Mouse (Mus musculus) kidney, postnatal 10 days (tissue): ENCODE results near the gene Akp3.

Experiments used
- DNase-seq: peaks from one replicate; pipeline ENCODE4 v3.0.0; 2021; ENCODE audit warnings: mixed read lengths

Akp3 gene

GRCm38 (mm10) chr1:87124673-87125072 is at the start of gene Akp3:
Akp3 (plus strand) TSS chr1:87124973.
- DNase-seq: no peak

- no peak for DNase-seq
These were observed 38.6 kb upstream of the Akp3 start for GRCm38 (mm10) chr1:87086196-87086595.

- DNase-seq: no peak
These were observed 37.8 kb upstream of the Akp3 start for GRCm38 (mm10) chr1:87086964-87087363.

- no peak for DNase-seq
These were observed 35.5 kb upstream of the Akp3 start for GRCm38 (mm10) chr1:87089251-87089650.

DNA sequence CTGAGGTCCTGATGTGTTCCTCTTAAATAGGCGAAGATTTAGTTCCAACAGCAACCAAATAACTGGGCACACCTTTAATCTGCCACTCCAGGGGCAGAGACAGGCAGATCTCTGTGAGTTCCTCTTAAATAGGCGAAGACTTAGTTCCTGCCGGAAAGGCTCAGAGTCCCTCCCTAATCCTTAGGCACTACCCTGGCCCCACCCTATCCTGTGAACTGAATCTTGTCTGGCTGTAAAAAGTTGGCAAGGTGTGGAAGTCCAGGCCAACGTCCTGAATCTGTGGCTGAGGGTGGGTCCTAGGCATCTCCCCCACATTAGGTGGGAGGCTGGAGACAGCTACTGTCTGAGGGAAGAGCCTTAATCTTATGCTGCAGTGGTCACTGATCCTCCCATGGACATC is 34.9 kb upstream of the Akp3 start, which contains the start of gene Alppl2:
Gene Alppl2, minus strand, starts transcription at position 101 of the 400 bp plus-strand sequence.
- no peak for DNase-seq

- DNase-seq: no peak
These were observed 29.1 kb upstream of the Akp3 start for GRCm38 (mm10) chr1:87095642-87096041.

GRCm38 (mm10) chr1:87098358-87098975 is 26.3 kb upstream of the Akp3 start:
- DNase-seq: peak; percentile 82

DNA sequence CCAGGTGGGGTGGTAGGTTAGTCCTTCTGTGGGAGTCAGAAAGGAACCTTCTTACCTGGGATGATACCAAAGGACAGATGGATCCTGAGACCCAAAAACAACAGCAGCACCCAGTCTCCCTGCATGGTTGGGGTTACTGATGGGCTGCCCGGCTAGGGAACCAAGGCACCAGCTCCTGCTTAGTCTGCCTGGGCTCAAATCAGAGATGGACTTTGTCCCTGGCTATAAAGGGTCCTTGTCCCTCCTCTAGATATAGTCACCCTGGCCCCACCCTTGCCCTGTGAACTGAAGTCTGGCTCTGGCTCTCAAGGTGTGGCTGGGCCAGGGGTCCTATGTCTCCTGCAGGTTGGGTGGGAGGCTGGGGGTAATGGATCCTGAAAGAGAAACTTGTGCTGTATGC is 23.4 kb upstream of the Akp3 start, which contains the start of gene Alpi:
Gene Alpi, minus strand, starts transcription at position 196 of the 400 bp plus-strand sequence.
- no peak for DNase-seq

GRCm38 (mm10) chr1:87102114-87102513 is 22.7 kb upstream of the Akp3 start:
- DNase-seq: no peak

DNA sequence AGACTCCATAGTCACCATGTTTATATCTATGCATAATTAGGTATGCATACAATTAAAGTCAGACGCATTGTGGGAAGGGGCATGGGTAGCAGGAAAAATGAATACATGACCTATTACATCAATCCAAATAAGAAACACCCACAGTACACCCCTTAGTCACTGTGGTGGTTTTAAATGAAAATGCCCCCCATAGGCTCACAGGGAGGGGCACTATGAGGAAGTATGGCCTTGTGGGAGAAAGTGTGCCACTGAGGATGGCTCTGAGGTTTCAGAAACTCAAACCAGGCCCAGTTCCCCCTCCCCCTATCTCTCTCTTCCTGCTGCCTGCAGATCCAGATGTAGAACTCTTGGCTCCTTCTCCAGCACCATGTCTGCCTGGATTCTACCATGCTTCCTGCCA is 20.8 kb upstream of the Akp3 start:
- no peak for DNase-seq

- no peak for DNase-seq
These were observed 18.2 kb upstream of the Akp3 start for GRCm38 (mm10) chr1:87106536-87106935.

- no peak for DNase-seq
These were observed 16.2 kb upstream of the Akp3 start for GRCm38 (mm10) chr1:87108564-87108963.

DNA sequence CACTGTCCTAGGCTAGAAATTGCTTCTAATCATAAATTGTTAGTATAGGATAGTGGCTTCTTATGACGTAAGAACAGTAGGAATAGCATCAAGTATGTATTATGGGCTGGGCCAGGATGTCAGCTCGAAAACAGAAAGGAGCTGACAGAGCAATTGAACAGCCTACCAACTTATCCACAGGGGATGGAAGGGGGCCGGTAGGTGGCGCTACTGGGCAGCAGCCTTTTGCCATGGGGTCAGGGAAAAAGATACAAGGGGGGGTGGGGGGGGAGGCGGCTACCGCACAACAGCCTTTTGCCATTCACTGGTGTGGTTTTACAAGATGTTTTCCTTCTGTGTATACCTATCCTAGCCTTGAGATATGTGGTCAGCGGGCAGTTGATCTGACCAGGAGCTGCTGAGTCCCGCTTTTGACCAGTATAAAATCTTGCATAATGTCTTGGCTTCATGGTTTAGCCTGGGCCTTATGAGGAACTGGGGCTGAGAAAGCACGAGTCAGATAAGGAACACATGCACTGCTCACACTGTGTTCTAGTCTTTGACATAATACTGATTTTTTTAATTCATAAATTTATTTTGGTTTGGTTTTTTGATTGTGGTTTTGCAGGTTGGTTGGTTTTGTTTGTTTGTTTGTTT is 12.9 kb upstream of the Akp3 start:
- peak; percentile 51 for DNase-seq

DNA sequence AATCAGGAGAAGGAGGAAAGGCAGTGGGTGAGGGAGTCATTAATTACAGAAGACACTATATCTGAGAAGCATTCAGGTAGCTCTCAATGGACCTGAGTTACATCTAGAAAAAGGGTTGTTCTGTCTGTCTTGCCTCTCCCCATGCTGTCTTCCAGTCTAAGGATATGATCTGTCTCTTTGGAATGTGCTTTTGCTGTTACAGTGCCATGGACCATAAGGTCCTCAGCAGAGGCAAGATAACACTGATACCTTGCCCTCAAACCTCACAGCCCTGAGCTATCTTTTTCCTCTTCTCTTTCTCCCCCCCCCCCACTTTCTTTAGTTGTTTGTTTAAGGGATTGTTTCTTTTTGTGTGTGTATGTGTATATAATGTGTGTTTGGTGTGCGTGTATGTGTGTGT is 10.0 kb upstream of the Akp3 start:
- no peak for DNase-seq

DNA sequence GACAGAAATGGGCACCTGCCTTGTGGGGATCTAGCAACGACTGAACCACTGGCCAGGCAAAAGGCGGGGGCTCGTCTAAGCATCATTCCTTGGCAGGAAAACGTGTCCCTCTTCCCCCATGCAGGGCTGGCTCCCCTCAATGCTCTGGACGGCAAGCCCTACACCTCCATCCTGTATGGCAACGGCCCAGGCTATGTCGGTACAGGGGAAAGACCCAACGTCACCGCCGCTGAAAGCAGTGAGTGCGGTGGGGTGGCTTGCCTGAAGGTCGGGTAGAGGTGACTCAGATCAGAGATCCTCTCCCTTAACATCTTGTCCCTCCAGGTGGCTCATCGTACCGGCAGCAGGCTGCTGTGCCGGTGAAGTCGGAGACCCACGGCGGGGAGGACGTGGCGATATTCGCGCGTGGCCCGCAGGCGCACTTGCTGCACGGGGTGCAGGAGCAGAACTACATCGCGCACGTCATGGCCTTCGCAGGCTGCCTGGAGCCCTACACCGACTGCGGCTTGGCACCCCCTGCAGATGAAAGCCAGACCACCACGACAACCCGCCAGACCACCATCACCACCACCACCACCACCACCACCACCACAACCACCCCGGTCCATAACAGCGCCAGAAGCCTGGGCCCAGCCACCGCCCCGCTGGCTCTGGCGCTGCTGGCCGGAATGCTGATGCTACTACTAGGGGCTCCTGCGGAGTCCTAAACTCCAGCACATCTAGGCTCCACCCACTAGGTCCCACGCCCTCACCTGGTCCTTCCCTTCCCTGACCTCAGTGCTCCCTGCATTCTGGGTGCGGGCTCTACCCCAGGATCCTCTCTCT is 2.6 kb downstream of the Akp3 start:
- DNase-seq: peak; percentile 28

DNA sequence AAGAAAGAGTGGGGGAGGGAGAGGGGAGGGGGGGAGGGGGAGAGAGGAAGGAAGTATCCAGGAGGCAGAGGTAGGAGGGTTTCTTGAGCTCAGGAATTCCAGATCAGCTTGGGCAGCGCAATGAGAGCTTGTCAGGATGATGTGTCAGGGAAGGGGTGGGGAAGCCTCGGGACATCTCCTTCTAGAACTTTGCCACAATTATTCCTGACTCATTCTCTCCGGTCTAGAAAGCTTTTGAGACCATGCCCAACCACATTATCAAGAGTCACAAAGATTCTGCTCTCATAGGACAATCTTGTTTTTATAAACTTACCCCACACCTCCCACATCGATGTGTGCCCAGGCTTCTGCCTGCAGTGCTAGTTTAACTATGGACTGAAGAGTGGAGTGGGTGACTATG is 7.0 kb downstream of the Akp3 start:
- no peak for DNase-seq

- DNase-seq: no peak
These were observed 16.8 kb downstream of the Akp3 start for GRCm38 (mm10) chr1:87141550-87141949.

GRCm38 (mm10) chr1:87142456-87142855 is 17.7 kb downstream of the Akp3 start:
- no peak for DNase-seq

DNA sequence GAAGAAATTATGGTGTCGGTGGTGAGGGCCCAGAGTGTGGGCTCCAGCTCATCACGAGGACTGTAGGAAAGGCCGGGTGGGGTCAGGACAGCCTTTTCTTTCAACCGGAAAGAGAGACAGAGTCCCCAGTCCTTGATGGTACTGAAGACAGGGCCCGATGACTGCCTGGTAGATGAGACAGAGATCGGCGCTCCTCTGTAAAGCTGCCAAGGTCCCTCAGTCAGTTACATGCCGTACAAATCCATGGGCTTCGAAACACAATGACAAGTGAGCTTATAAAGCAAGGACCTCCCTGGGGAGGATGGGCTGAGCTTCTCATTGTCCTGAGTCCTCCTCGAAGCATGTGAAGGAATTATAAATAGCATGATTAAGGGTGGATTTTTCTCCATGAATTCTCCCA is 18.4 kb downstream of the Akp3 start:
- DNase-seq: no peak

GRCm38 (mm10) chr1:87149422-87149821 is 24.6 kb downstream of the Akp3 start:
- no peak for DNase-seq

DNA sequence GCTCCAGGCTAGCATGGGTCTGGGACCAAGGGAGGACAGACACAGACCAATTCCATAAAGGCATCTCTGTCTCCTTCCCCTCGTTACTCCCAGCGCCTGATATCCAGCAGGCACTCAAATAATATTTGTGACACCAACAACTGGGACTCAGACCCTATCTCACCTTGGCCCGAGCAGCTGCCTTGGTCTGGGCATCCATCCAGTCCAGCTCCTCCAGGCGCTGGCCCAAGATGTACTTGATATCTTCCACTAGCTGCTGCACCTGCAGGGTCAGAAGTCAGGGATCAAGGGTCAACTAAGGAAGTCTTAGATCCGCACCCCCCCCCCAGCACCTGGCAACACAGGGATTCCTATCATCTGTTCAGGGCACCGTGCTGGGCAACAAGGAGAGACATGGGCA is 26.5 kb downstream of the Akp3 start:
- DNase-seq: no peak

DNA sequence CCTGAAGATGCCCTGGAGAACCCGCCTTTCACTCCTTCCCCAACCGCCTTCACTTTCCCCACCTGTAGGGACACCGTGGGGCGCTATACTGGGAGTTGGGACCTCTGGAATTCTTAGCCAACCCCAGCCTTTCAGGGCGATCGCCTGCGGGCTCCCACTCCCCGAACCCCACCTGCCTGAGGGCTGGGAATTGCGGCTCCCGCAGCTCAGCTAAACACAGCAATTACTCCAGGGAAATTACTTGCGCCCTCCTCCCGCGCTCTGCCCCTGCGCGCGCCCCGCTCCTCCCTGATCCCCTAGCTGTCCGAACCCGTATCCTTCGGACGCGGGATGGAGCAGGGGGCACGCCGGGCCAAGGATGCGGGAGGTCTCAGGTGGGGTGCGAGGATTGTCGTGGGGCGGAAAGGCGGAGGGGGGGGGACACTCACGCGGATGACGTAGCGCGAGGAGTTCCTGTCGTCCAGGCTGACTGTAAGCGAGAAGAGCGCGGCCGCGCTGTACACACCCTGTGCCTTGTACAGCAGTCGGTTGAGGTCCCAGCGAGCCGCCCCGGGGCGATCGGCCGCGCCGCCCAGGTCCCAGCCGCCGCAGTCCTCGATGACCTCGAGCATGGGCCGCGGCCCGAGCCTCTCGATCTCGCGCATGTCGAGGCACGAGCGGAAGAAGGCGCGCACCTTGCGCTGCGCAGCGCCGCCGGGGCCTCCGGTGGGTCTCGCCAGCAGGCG is 29.2 kb downstream of the Akp3 start:
- DNase-seq: no peak

DNA sequence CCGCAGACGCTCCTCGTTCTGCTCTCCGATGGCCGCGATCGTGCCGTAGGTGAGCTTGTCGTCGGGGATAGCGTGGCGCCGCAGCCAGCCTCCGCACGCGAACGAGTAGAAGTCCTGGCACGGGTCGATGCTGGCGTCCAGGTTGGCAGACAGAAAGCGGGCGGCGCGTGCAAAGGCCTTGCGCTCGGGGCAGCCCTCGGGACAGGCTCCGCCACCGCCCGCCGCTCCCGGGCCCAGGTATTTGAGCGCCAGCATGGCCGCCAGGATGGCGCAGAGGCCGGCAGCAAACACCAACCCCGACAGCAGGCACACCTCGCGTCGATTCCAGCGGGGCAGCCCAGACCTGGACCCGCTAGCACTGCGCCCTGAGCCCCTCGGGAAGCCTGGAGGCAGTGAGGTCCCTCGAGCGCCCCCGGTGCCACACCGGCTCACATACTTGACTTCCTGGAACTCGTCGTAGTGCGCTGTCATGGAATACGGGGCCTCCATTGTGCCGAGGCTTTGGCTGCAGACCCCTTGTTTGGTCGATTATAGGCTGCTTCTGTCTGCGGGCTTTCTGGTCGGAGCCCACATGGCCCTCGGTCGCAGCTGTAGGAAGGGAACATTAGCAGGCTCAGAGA is 29.8 kb downstream of the Akp3 start:
- DNase-seq: no peak
